Mouse (Mus musculus): ENCODE results near the gene Cenpm. TPM values are rescaled to one million over a fixed set of nuclear protein-coding genes. Genes with fewer than 3 reads are reported as not detected.
"Not testable (repeated sequence)": the region's sequence is repeated elsewhere in the genome, so short reads cannot be mapped to it uniquely, and the experiment has no call there.

Cenpm gene
- total and polyA plus RNA-seq, 2 experiments from 2014 or later, result 16.7 to 22.5 TPM

DNA sequence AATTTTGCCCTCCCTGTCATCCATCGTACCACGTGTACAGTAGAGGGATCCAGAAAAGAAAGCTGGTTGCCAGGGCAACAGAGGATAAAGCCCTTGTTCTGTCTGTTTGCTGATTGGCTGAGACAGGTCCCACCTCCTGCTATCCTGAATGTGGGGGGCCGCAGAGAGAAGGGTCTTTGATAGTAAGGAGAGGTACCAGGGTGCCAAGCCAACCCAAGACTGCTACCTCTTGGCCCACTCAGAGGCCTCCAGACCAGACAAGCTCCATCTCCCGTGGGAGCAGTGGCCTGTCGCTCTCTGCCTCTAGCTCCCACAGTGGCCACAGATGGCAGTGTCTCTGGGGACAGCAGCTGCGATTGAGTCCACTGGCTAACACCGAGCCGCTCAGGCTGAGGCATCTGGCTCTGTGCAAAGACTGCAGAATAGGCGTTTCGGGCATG is 11.4 kb upstream of the Cenpm start:
- H3K36me3 ChIP-seq (replicated peaks; ENCODE audit: control insufficient read depth, insufficient read depth, low read length), result no peaks in the 10 kb centered on the region
- H3K4me3 ChIP-seq (ENCODE audit: low read depth, low read length), result no peak overlapping the region
- DNase-seq (ENCODE audit: low spot score) (peak; percentile 5), ATAC-seq (ENCODE audit: insufficient read depth, low read depth) (peak; percentile 31; the same call in 1 of the 2 replicates)
- H3K9ac ChIP-seq (replicated peaks; ENCODE audit: low read depth, low read length), result no peak overlapping the region
- H3K4me1 ChIP-seq (ENCODE audit: control insufficient read depth, insufficient read depth), result no peaks in the 10 kb centered on the region
- no peak overlapping the region for H3K4me2 ChIP-seq (ENCODE audit: low read depth, low read length)
- no peak overlapping the region for H3K27ac ChIP-seq (ENCODE audit: low read depth)
- WGBS, result 20% methylated on average over 10 of the region's 10 CpGs
- TF ChIP-seq EP300 (IDR thresholded peaks at IDR 0.05; ENCODE audit: low read depth), result no peak
- no peak for TF ChIP-seq CTCF (IDR thresholded peaks at IDR 0.05; ENCODE audit: low read depth)
- H3K9me3 ChIP-seq (replicated peaks; ENCODE audit: control insufficient read depth, low read length), result 0 out of 2 replicates have a peak, but pooled peaks cover 3% of the 10 kb centered on the region
- no peaks in the 10 kb centered on the region for H3K27me3 ChIP-seq (ENCODE audit: control insufficient read depth, insufficient read depth, low read length)

DNA sequence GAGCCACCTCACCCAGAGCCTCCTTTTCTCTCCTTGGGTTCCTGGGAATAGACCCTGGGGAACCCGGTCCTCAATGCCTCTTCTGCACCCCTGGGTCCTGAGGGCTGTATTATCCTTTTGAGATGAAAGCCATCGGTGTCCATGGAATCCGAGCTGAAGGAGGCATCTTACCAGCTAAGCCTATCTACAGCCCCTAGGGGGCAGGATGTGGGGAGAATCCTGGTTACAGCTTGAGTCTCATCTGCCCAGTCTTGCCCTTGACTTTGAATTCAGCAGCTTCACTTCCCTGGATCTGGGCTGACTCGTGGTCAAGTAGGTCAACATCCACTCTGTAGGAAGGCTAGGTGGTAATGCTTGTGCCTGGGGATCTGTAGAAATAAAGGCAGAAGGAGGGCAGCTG is 10.7 kb upstream of the Cenpm start:
- no peak for TF ChIP-seq EP300 (IDR thresholded peaks at IDR 0.05; ENCODE audit: low read depth)
- TF ChIP-seq CTCF (IDR thresholded peaks at IDR 0.05; ENCODE audit: low read depth), result no peak; the same call in 1 of the 2 replicates
- H3K36me3 ChIP-seq (replicated peaks; ENCODE audit: control insufficient read depth, insufficient read depth, low read length), result no peaks in the 10 kb centered on the region
- ATAC-seq (ENCODE audit: insufficient read depth, low read depth) (no peak), DNase-seq (ENCODE audit: low spot score) (peak; percentile 1)
- 41% methylated on average over 4 of the region's 4 CpGs for WGBS
- no peak overlapping the region for H3K27ac ChIP-seq (ENCODE audit: low read depth)
- H3K4me2 ChIP-seq (ENCODE audit: low read depth, low read length), result no peak overlapping the region
- no peaks in the 10 kb centered on the region for H3K27me3 ChIP-seq (ENCODE audit: control insufficient read depth, insufficient read depth, low read length)
- no peaks in the 10 kb centered on the region for H3K4me1 ChIP-seq (ENCODE audit: control insufficient read depth, insufficient read depth)
- no peak overlapping the region for H3K9ac ChIP-seq (replicated peaks; ENCODE audit: low read depth, low read length)
- no peak overlapping the region for H3K4me3 ChIP-seq (ENCODE audit: low read depth, low read length)
- H3K9me3 ChIP-seq (replicated peaks; ENCODE audit: control insufficient read depth, low read length), result 0 out of 2 replicates have a peak, but pooled peaks cover 3% of the 10 kb centered on the region

DNA sequence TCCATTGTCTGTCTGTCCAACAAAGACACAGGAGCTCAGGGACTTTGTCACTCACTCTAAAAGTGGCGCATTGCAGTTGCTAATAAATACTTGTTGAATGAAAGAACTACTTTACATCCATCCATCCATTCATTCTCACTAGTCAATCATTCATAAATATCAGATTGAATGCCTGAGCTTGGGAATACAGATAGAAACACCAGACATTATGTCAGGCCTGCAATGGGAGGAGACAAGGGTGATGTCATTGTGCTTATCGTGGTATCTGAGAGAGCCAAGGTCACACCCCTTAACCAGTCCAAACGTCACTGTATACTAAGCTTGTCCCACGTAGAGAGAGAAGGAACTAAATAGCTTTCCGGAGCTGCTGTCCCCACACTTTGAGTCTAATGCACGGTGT is 7.5 kb upstream of the Cenpm start, which contains the start of gene 1500009C09Rik:
TSS of gene 1500009C09Rik (plus strand) at position 301 of the 400 bp plus-strand sequence.
- no peak within 1 kb of the TSS for H3K4me2 ChIP-seq (ENCODE audit: low read depth, low read length)
- 67% methylated on average over 6 of the region's 6 CpGs for WGBS
- H3K36me3 ChIP-seq (replicated peaks; ENCODE audit: control insufficient read depth, insufficient read depth, low read length), result no peaks in the 10 kb centered on the region
- H3K4me1 ChIP-seq (ENCODE audit: control insufficient read depth, insufficient read depth), result no peaks in the 10 kb centered on the region
- H3K9ac ChIP-seq (replicated peaks; ENCODE audit: low read depth, low read length), result no peak within 1 kb of the TSS
- H3K27me3 ChIP-seq (ENCODE audit: control insufficient read depth, insufficient read depth, low read length), result no peaks in the 10 kb centered on the region
- H3K4me3 ChIP-seq (ENCODE audit: low read depth, low read length), result no peak within 1 kb of the TSS
- no peak within 1 kb of the TSS for H3K27ac ChIP-seq (ENCODE audit: low read depth)
- peak; percentile 2 for DNase-seq (ENCODE audit: low spot score)
- no peak for ATAC-seq (ENCODE audit: insufficient read depth, low read depth)
- 0 out of 2 replicates have a peak, but pooled peaks cover 3% of the 10 kb centered on the region for H3K9me3 ChIP-seq (replicated peaks; ENCODE audit: control insufficient read depth, low read length)
- TF ChIP-seq CTCF (IDR thresholded peaks at IDR 0.05; ENCODE audit: low read depth) (no peak), EP300 (IDR thresholded peaks at IDR 0.05; ENCODE audit: low read depth) (no peak)

DNA sequence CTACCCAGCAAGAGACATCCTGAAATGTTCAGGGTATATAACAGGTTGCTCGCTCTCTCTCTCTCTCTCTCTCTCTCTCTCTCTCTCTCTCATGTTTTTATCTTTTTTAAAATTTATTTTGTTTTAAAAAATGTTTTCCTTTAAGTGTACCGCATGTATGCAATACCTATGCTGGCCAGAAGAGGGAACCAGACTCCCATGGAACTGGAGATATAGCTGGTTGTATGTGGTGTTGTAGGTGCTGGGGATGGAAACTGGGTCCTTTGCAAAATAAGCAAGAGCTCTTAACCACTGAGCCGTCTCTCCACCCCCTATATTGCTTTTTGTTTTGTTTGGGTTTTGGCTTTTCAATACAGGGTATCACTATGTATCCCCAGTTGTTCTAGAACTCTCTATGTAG is 7.0 kb upstream of the Cenpm start:
- no peaks in the 10 kb centered on the region for H3K27me3 ChIP-seq (ENCODE audit: control insufficient read depth, insufficient read depth, low read length)
- no peaks in the 10 kb centered on the region for H3K36me3 ChIP-seq (replicated peaks; ENCODE audit: control insufficient read depth, insufficient read depth, low read length)
- ATAC-seq (ENCODE audit: insufficient read depth, low read depth) (no peak), DNase-seq (ENCODE audit: low spot score) (no peak)
- 0 out of 2 replicates have a peak, but pooled peaks cover 3% of the 10 kb centered on the region for H3K9me3 ChIP-seq (replicated peaks; ENCODE audit: control insufficient read depth, low read length)
- no peak for TF ChIP-seq EP300 (IDR thresholded peaks at IDR 0.05; ENCODE audit: low read depth)
- peak; percentile 28 for TF ChIP-seq CTCF (IDR thresholded peaks at IDR 0.05; ENCODE audit: low read depth)
- WGBS, result 92% methylated on average over 3 of the region's 3 CpGs
- H3K9ac ChIP-seq (replicated peaks; ENCODE audit: low read depth, low read length), result no peak overlapping the region
- H3K4me3 ChIP-seq (ENCODE audit: low read depth, low read length), result no peak overlapping the region
- no peak overlapping the region for H3K4me2 ChIP-seq (ENCODE audit: low read depth, low read length)
- H3K4me1 ChIP-seq (ENCODE audit: control insufficient read depth, insufficient read depth), result no peaks in the 10 kb centered on the region
- H3K27ac ChIP-seq (ENCODE audit: low read depth), result no peak overlapping the region

DNA sequence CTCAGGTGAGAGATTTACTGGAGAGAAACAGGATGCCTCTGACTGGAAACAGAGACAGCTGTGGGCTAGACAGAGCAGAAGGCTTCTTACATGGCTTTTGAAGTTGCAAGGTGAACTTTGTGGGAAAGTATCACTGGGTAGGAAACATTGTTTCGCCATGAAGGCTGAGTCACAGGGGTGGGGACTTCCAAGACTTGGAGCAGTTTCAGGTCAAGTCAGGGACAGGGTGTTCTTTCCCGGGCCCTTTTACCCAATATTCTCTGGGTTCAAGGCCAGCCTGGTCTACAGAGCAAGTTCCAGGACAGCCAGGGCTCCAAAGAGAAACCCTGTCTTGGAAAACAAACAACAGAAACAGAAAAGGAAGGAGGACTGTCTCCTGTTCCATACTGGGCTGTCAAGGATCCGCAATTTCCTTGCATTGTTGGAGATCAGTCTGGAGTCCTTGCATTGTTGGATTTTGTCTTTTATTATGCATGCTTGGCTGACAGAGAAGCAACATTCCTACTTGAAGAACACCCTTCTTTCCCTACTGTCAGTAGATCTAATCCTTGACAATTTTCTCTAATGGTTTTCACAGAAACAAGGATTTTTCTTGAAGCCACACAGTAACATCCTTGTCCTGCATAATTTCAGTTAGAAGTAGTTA is 2.7 kb upstream of the Cenpm start:
- no peak overlapping the region for H3K27ac ChIP-seq (ENCODE audit: low read depth)
- H3K4me1 ChIP-seq (ENCODE audit: control insufficient read depth, insufficient read depth), result peaks cover 6% of the 10 kb centered on the region; the same call in 1 of the 2 replicates
- H3K27me3 ChIP-seq (ENCODE audit: control insufficient read depth, insufficient read depth, low read length), result no peaks in the 10 kb centered on the region
- no peaks in the 10 kb centered on the region for H3K36me3 ChIP-seq (replicated peaks; ENCODE audit: control insufficient read depth, insufficient read depth, low read length)
- WGBS, result 59% methylated on average over 3 of the region's 3 CpGs
- H3K4me2 ChIP-seq (ENCODE audit: low read depth, low read length), result no peak overlapping the region
- TF ChIP-seq CTCF (IDR thresholded peaks at IDR 0.05; ENCODE audit: low read depth), result no peak
- TF ChIP-seq EP300 (IDR thresholded peaks at IDR 0.05; ENCODE audit: low read depth), result no peak
- DNase-seq (ENCODE audit: low spot score) (no peak), ATAC-seq (ENCODE audit: insufficient read depth, low read depth) (no peak)
- H3K4me3 ChIP-seq (ENCODE audit: low read depth, low read length), result no peak overlapping the region
- H3K9ac ChIP-seq (replicated peaks; ENCODE audit: low read depth, low read length), result no peak overlapping the region
- 0 out of 2 replicates have a peak, but pooled peaks cover 3% of the 10 kb centered on the region for H3K9me3 ChIP-seq (replicated peaks; ENCODE audit: control insufficient read depth, low read length)

DNA sequence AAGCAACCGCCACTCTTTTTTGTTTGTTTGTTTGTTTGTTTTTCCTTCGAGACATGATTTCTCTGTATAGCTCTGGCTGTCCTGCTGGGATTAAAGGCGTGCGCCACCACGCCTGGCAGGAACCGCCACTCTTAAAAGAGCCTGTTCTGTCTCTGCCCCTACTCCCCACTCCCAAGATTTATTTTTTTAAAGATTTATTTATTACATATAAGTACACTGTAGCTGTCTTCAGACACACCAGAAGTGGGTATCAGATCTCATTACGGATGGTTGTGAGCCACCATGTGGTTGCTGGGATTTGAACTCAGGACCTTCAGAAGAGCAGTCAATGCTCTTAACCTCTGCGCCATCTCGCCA is 235 bp upstream of the Cenpm start:
- H3K4me3 ChIP-seq (ENCODE audit: low read depth, low read length), result peak overlapping the region; percentile 62
- H3K9ac ChIP-seq (replicated peaks; ENCODE audit: low read depth, low read length); ATAC-seq (ENCODE audit: insufficient read depth, low read depth); H3K27ac ChIP-seq (ENCODE audit: low read depth); H3K4me1 ChIP-seq (ENCODE audit: control insufficient read depth, insufficient read depth); H3K36me3 ChIP-seq (replicated peaks; ENCODE audit: control insufficient read depth, insufficient read depth, low read length); H3K9me3 ChIP-seq (replicated peaks; ENCODE audit: control insufficient read depth, low read length); DNase-seq (ENCODE audit: low spot score); H3K27me3 ChIP-seq (ENCODE audit: control insufficient read depth, insufficient read depth, low read length): not testable (repeated sequence)
- H3K4me2 ChIP-seq (ENCODE audit: low read depth, low read length), result peak overlapping the region; percentile 88
- WGBS, result 23% methylated on average over 9 of the region's 9 CpGs

Data from heart, postnatal 0 days (tissue).